Mouse (Mus musculus): ENCODE measurements at regions not wholly inside any gene's neighbourhood (a gene's known extent, or its start where the extent isn't known, plus 50 kb on each side); places are given as distances from the start of the nearest gene placed in this dataset.

DNA sequence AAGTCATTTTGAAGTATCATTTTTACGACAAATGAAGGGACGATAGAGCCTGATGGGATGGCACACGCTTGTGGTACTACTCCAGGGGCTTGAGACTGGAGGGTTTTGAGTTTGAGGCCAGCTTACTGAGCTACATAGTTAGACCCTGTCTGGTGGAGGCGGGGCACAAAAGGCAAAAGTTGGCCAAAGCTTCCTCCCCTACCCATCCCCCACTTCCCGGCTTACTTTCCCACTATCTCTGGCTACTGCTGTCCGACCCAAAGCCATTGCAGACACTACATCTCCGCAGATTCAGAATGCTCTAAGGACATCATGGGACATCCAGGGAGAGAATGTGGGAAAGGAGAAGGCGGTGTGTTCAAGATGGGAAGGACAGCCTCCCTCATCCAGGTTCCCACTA, 493.1 kb downstream of the Prss52 start:
- H3K9me3 ChIP-seq, result no peaks in the 10 kb centered on the region
- no peak overlapping the region for H3K9ac ChIP-seq (replicated peaks)
- peaks cover 7% of the 10 kb centered on the region; the same call in 1 of the 2 replicates for H3K27me3 ChIP-seq
- no peak for ATAC-seq (ENCODE audit: low FRiP score, low read depth)
- H3K27ac ChIP-seq (replicated peaks), result peak overlapping the region; percentile 75
- no peak overlapping the region for H3K4me2 ChIP-seq (replicated peaks)
- WGBS, result 73% methylated on average over 8 of the region's 8 CpGs
- H3K36me3 ChIP-seq, result no peaks in the 10 kb centered on the region
- peaks cover 64% of the 10 kb centered on the region for H3K4me1 ChIP-seq
- H3K4me3 ChIP-seq, result no peak overlapping the region

MicroRNAs encoded in the stretch of these regions (microRNA counts, 519-probe panel; counts per million panel counts)
- 8,131 counts per million, percentile 89 among the panel's probes with 10 or more counts for microRNA mmu-miR-124

Small RNA genes in the stretch of these regions (microRNA-seq; reads per million reads assigned to microRNA genes)
- gene Mir124a-1 (6.5 reads per million, percentile 22 among the genes with 10 or more reads in this experiment), gene Mir3078 (23.0 reads per million, percentile 34 among the genes with 10 or more reads in this experiment)
